Mouse (Mus musculus) kidney, postnatal 14 days (tissue): ENCODE measurements around the gene Astn2.

ENCODE experiments used
- DNase-seq: peaks from one replicate; pipeline ENCODE4 v3.0.0; 2022; ENCODE audit warnings: mixed read lengths

Gene Astn2

GRCm38 (mm10) chr4:65508101-65508500 is 896.3 kb downstream of the Astn2 start:
- peak; percentile 44 for DNase-seq

DNA sequence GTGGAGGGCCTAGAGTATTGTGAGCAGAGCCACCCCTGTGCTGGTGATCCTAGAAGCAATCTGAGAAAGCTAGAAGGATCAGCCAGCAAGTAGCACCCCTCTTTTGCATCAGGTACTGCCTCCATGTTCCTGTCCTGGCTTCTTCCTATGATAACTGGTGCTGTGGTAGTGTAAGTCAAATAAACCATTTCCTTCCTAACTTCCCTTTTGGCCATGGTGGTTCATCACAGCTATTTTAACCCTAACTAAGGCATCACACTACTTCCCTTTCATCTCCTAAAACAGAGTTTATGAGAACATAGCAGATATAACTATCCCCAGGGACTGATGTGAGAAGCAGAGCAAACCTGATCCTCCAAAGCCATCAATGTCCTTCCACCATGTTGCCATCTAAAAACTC is 897.5 kb downstream of the Astn2 start:
- DNase-seq: no peak

DNA sequence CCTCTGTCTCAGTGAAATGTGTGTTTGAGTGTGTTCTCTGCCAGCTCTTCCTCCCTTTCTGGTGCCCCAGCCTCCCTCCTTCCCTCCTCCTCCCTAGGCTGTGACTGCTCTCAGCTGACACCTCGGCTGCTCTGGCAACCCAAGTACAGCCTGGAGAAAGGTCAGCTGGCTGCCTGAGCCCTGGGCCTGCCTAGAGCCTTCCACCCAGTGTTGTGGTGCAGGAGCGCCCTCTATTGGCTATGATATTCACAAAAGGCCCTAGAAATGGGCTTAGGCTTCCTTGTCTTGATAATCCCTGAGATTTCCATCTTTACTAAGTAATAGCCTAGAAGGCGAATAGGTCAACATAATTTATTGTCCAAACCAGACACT is 908.0 kb downstream of the Astn2 start:
- DNase-seq: peak; percentile 91

DNA sequence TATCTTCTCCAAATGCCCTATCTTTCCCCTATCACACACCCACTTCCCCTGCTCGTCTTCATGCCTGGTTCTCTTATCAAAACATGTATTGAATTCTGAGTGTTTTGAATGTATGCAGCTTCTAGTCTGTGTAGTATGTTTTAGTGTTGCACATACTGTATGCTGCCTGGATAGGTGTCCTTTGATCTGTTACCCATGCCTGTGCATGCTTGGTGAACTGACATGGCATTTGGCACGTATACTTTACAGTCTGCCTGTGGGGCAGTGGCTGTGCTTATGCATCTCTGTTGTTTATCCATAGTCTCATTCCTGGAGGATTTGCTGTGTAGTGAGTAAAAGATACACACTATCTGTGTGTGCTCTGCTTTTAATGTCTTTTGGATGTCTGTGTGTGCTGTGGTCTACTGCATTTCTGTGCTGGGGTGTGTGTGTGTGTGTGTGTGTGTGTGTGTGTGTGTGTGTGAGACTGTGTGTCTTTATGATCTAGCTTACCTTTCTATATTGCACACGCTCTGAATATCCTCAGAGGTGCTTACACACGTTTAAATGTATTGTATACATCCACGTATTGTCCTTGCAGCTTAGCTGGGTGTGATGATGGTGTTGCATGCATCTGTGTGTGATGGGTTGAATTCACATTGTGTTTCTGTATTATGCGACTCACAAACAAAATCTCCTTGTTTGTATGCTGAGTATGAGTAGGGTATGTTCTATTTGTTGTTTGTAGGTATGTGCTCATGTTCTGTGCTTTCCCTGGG is 908.5 kb downstream of the Astn2 start:
- no peak for DNase-seq

GRCm38 (mm10) chr4:65491541-65491940 is 912.9 kb downstream of the Astn2 start:
- peak; percentile 64 for DNase-seq

DNA sequence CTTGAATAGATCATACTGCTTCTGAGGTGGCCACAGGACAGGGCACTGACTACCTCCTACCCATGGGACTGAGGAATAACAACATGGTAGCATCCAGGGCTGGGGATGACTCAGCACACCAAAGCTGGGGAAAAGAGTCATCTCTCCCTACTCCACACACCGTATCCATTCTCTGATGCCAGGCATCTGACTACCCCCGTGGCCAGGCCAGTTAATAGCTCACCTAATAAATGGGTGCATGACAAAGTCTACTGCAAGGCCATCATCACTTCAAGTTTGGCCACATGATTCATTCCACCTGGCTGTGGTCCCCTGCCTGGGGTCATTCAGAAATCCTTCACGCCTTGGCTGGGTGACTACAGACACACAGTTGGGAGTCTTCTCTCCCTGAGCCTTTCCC is 914.7 kb downstream of the Astn2 start:
- DNase-seq: peak; percentile 50

DNA sequence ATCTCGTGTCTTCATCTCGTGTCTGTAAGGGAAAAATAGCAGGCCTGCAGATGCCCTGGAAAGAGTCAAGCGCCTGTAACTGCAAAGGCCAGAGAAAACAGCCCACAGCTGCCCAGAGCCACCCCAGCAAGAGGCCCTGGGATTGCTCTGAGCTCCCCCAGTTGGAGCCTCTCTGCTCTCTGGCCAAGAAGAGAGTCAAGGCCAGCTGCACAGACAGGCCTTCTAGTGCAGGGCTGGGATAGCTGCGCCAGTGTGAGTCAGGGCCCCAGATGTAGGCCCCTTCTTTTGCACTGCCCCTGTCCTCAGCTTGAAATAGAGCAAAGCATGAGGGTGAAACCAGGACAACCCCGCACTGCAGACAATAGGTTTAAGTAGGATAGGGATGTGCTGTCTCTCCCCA is 922.8 kb downstream of the Astn2 start:
- no peak for DNase-seq

DNA sequence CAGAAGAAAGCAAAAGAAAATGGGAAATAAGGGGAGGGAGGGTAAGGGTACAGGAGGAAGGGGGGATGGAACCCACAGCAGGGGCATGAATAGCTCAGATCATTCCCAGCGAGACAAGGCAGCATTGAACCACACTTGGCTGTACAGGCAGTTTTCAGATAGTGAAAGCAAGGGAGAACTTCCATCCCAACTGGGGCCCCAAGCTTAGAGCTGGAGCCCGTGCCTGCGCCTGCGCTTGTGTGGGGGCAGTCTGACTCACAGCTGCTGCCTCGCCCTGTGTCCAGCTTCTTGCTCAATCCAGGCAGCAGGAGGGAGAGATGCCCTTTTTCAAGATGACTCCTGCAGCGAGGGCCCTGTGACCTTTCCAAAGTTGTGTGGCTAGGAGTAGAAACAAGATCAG is 927.3 kb downstream of the Astn2 start:
- no peak for DNase-seq

- no peak for DNase-seq
These were observed 928.4 kb downstream of the Astn2 start for GRCm38 (mm10) chr4:65475925-65476560.

- DNase-seq: no peak
These were observed 931.3 kb downstream of the Astn2 start for GRCm38 (mm10) chr4:65473141-65473540.

GRCm38 (mm10) chr4:65449171-65449570 is 955.2 kb downstream of the Astn2 start:
- DNase-seq: no peak

DNA sequence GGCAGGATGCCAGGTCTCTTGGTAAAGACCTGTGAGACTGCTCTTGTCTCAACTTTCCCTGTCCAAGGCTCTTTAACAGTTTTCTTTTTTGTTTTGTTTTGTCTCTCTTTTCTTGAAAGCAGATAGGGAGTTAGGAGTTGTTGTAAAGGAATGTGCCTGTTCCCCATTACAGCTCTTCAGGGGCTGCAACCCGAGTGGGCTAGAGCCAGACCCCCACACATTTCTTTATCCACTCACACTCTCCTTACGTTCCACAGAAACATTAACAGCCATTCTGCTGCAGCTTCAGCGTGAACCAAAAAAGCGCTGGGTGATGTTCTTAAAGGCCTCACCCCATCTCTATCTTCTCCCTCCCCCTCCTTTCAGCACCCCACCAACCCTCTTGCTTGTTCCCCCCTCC is 962.7 kb downstream of the Astn2 start:
- DNase-seq: no peak

GRCm38 (mm10) chr4:65430804-65431203 is 973.6 kb downstream of the Astn2 start:
- DNase-seq: peak; percentile 19

- DNase-seq: peak; percentile 19
These were observed 976.9 kb downstream of the Astn2 start for GRCm38 (mm10) chr4:65427480-65427879.

- DNase-seq: peak; percentile 19
These were observed 978.0 kb downstream of the Astn2 start for GRCm38 (mm10) chr4:65426437-65426836.

GRCm38 (mm10) chr4:65423068-65423625 is 981.3 kb downstream of the Astn2 start:
- DNase-seq: no peak

GRCm38 (mm10) chr4:65421272-65421671 is 983.1 kb downstream of the Astn2 start:
- DNase-seq: no peak

- DNase-seq: peak; percentile 91
These were observed 983.9 kb downstream of the Astn2 start for GRCm38 (mm10) chr4:65420511-65420931.

- DNase-seq: no peak
These were observed 988.9 kb downstream of the Astn2 start for GRCm38 (mm10) chr4:65415507-65415906.

- peak; percentile 48 for DNase-seq
These were observed 1001.4 kb downstream of the Astn2 start for GRCm38 (mm10) chr4:65402836-65403634.

GRCm38 (mm10) chr4:65402286-65402685 is 1002.1 kb downstream of the Astn2 start:
- no peak for DNase-seq

DNA sequence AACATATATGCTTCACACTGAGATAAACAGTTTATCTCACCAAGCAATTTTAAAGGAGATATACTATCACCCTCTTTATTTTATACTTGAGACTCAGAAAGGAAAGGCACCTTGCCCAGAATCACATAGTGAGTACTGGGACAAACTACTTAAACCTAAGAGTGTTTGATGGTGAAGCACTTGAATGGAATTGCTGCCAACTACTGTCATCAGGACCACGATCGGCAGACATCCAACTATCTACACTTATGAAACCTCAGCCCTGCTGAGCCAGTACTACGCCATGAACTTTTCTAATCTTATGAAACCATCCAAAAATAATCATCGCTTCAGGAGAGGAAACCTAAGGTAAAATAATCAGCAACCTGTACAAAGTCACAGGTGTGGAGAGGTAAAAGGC is 1005.0 kb downstream of the Astn2 start:
- DNase-seq: no peak

- no peak for DNase-seq
These were observed 1007.6 kb downstream of the Astn2 start for GRCm38 (mm10) chr4:65396806-65397205.
